Mouse (Mus musculus) liver, embryonic 14.5 days (tissue): ENCODE data around the gene Smim22.

Experiments used
- CTCF ChIP-seq: IDR thresholded peaks from 2 replicates; pipeline ENCODE4 v1.5.1; 2016; ENCODE audit warnings: antibody characterized with exemption, low read depth, control low read depth
- EP300 ChIP-seq: IDR thresholded peaks from 2 replicates; pipeline ENCODE4 v1.6.1; 2016; ENCODE audit warnings: antibody characterized with exemption, low read depth

- TF ChIP-seq EP300 (no peak), CTCF (no peak)
Measured at GRCm38 (mm10) chr16:4998984-4999383, 8.1 kb upstream of the Smim22 start.
